Mouse (Mus musculus) forebrain, embryonic 11.5 days (tissue): Measurements from ENCODE around the gene Nln. TPM values are rescaled to one million over a fixed set of nuclear protein-coding genes. Genes with fewer than 3 reads are reported as not detected.

Experiments
- ATAC-seq: fragments of 200-750 bp; cut with Nextera tagmentation; replicated peaks from 2 replicates; pipeline ENCODE4 v1.8.0; 2017; ENCODE audit warnings: moderate TSS enrichment; ENCODE audit not compliant: low FRiP score
- DNase-seq: peaks from one replicate; pipeline ENCODE4 v3.0.0-alpha.2; 2017; ENCODE audit warnings: low spot score
- H3K27ac ChIP-seq: fragments of 300-500 bp; sonication (generic); 2 replicates; pipeline ENCODE4 v1.5.1; 2014; ENCODE audit warnings: low read depth, low read length
- H3K27me3 ChIP-seq: fragments of 300-500 bp; sonication (generic); 2 replicates; pipeline ENCODE4 v1.6.1; 2014; ENCODE audit warnings: mild to moderate bottlenecking, low read length, mixed read lengths; ENCODE audit not compliant: control insufficient read depth, insufficient read depth
- H3K36me3 ChIP-seq: fragments of 300-500 bp; sonication (generic); 2 replicates; pipeline ENCODE4 v1.6.1; 2014; ENCODE audit warnings: mild to moderate bottlenecking, low read length, moderate library complexity, mixed read lengths; ENCODE audit not compliant: control insufficient read depth, insufficient read depth
- H3K4me1 ChIP-seq: fragments of 300-500 bp; sonication (generic); replicated peaks from 2 replicates; pipeline ENCODE4 v1.6.1; 2014; ENCODE audit warnings: low read length, mixed read lengths; ENCODE audit not compliant: control insufficient read depth, insufficient read depth
- H3K4me2 ChIP-seq: fragments of 300-500 bp; sonication (generic); 2 replicates; pipeline ENCODE4 v1.6.1; 2014; ENCODE audit warnings: low read depth, mild to moderate bottlenecking, low read length, moderate library complexity, mixed read lengths; ENCODE audit not compliant: severe bottlenecking
- H3K4me3 ChIP-seq: fragments of 300-500 bp; sonication (generic); 2 replicates; pipeline ENCODE4 v1.5.1; 2014; ENCODE audit warnings: low read depth, low read length
- H3K9ac ChIP-seq: fragments of 300-500 bp; sonication (generic); 2 replicates; pipeline ENCODE4 v1.6.1; 2014; ENCODE audit warnings: low read length
- H3K9me3 ChIP-seq: fragments of 300-500 bp; sonication (generic); 2 replicates; pipeline ENCODE4 v1.6.1; 2016; ENCODE audit warnings: low read length, mixed read lengths; ENCODE audit not compliant: control insufficient read depth
- WGBS: fragments of 180-500 bp; shearing (Covaris S2); extraction: QIAGEN DNeasy Blood & Tissue Kit; methylation state at CpG from one replicate; pipeline ENCODE4 v1.1.7; 2014; 5-methylcytosine and 5-hydroxymethylcytosine counted together
- polyA plus RNA-seq: library from polyadenylated mRNA; unstranded; fragments of >200 nt; fragmentation: Nextera tagmentation; extraction: Ambion mirVana; gene quantifications from 2 replicates; pipeline ENCODE4 v1.2.1, GENCODE M21; 2014

Nln gene
- polyA plus RNA-seq, 1 experiment from 2014 or later, result 21.1 TPM

GRCm38 (mm10) chr13:104042738-104043137, 66.7 kb downstream of the Nln start:
- Histone ChIP-seq H3K9ac (no peak overlapping the region), H3K9me3 (no peaks in the 10 kb centered on the region), H3K27me3 (no peaks in the 10 kb centered on the region), H3K4me3 (no peak overlapping the region), H3K36me3 (no peaks in the 10 kb centered on the region), H3K4me1 (no peaks in the 10 kb centered on the region), H3K4me2 (no peak overlapping the region), H3K27ac (no peak overlapping the region)
- WGBS, result 94% methylated on average over 8 of the region's 8 CpGs
- DNase-seq (no peak), ATAC-seq (no peak)

GRCm38 (mm10) chr13:104041481-104041880, 67.9 kb downstream of the Nln start:
- H3K4me2 ChIP-seq, result no peak overlapping the region
- no peak for ATAC-seq
- 88% methylated on average over 7 of the region's 7 CpGs for WGBS

GRCm38 (mm10) chr13:104040950-104041349, 68.5 kb downstream of the Nln start:
- H3K9ac ChIP-seq, result no peak overlapping the region
- ATAC-seq, result no peak
- H3K4me1 ChIP-seq, result peaks cover 2% of the 10 kb centered on the region; the same call in 1 of the 2 replicates
- no peak overlapping the region for H3K4me3 ChIP-seq
- whole genome bisulfite sequencing, result 89% methylated on average over 4 of the region's 4 CpGs
- H3K36me3 ChIP-seq, result no peaks in the 10 kb centered on the region
- H3K27me3 ChIP-seq, result no peaks in the 10 kb centered on the region
- no peaks in the 10 kb centered on the region for H3K9me3 ChIP-seq
- no peak for DNase-seq
- no peak overlapping the region for H3K4me2 ChIP-seq
- no peak overlapping the region for H3K27ac ChIP-seq

More at GRCm38 (mm10) chr13:104041481-104041880, 67.9 kb downstream of the Nln start:
- H3K36me3 ChIP-seq, result no peaks in the 10 kb centered on the region
- DNase-seq, result no peak
- H3K9ac ChIP-seq, result no peak overlapping the region
- H3K9me3 ChIP-seq, result no peaks in the 10 kb centered on the region
- no peaks in the 10 kb centered on the region for H3K27me3 ChIP-seq
- H3K4me1 ChIP-seq, result peaks cover under 1% of the 10 kb centered on the region; the same call in 1 of the 2 replicates
- no peak overlapping the region for H3K27ac ChIP-seq
- H3K4me3 ChIP-seq, result no peak overlapping the region

DNA sequence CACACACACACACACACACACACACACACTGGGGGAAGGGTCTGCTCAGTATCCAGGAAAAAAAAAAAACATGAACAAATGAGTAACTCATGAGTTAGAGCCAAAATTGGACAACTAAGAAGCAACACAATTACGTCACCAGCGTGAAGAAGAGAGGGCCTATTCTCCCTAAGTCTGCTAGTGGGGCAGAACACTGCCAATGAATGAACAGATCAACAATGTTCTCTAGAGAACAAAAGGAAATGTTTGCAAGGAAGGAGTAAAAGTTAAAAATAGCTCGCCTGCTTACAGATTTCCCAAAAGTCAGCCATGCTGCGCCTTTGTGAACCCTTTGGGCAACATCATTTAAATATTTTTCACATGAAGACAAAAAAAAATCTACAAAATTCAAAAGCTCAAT, 69.6 kb downstream of the Nln start:
- Histone ChIP-seq H3K4me2 (no peak overlapping the region), H3K9me3 (no peaks in the 10 kb centered on the region), H3K4me1 (peaks cover 2% of the 10 kb centered on the region; the same call in 1 of the 2 replicates), H3K27me3 (no peaks in the 10 kb centered on the region), H3K27ac (no peak overlapping the region), H3K36me3 (no peaks in the 10 kb centered on the region), H3K4me3 (no peak overlapping the region), H3K9ac (no peak overlapping the region)
- DNase-seq (no peak), ATAC-seq (no peak)
- 74% methylated on average over 4 of the region's 4 CpGs for WGBS

GRCm38 (mm10) chr13:104038891-104039290, 70.5 kb downstream of the Nln start:
- WGBS, result 92% methylated on average over 7 of the region's 7 CpGs
- peaks cover 2% of the 10 kb centered on the region; the same call in 1 of the 2 replicates for H3K4me1 ChIP-seq
- ATAC-seq, result no peak

GRCm38 (mm10) chr13:104038358-104038757, 71.1 kb downstream of the Nln start:
- Histone ChIP-seq H3K4me1 (peaks cover 2% of the 10 kb centered on the region; the same call in 1 of the 2 replicates), H3K27ac (no peak overlapping the region), H3K9ac (no peak overlapping the region), H3K4me3 (no peak overlapping the region), H3K9me3 (no peaks in the 10 kb centered on the region), H3K27me3 (no peaks in the 10 kb centered on the region), H3K36me3 (no peaks in the 10 kb centered on the region), H3K4me2 (no peak overlapping the region)
- 79% methylated on average over 7 of the region's 7 CpGs for WGBS
- no peak; the same call in 1 of the 2 replicates for ATAC-seq
- DNase-seq, result no peak

More at GRCm38 (mm10) chr13:104038891-104039290, 70.5 kb downstream of the Nln start:
- Histone ChIP-seq H3K4me3 (no peak overlapping the region), H3K9ac (no peak overlapping the region), H3K9me3 (no peaks in the 10 kb centered on the region), H3K36me3 (no peaks in the 10 kb centered on the region), H3K27ac (no peak overlapping the region), H3K27me3 (no peaks in the 10 kb centered on the region), H3K4me2 (no peak overlapping the region)
- DNase-seq, result no peak

DNA sequence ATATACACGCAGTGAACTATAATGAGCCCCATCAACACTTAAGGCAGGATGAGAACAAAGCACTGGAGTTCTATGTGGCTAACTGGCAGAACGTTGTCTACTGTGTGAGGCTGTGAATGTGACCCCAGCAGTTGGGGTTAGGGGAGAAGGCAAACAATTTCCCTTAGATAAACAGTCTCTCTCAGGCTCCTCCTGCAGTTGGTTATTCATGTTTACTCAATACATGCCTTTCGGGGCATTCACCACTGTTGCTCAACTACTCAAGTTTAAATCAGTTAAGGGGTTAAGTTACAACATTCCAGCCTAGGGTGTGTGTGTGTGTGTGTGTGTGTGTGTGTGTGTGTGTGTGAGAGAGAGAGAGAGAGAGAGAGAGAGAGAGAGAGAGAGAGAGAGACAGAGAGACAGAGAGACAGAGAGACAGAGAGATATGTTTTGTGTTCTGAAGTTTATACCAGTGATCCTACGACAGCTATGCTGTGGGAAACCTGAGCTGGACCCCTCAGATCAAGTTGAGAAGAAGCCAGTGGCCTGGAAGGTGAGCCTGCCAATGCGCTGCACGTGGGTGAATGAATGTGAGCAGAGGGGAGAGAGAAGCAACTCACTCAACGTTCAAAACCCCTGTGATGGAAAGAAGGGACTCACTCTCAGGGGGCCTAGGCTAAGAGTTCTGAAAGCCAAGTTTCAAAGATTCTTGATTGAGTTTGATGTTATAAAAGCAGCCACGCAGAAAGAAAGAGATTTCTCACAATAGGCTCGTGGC, 71.7 kb downstream of the Nln start:
- Histone ChIP-seq H3K9me3 (no peaks in the 10 kb centered on the region), H3K36me3 (no peaks in the 10 kb centered on the region), H3K4me2 (no peak overlapping the region), H3K27ac (no peak overlapping the region), H3K27me3 (no peaks in the 10 kb centered on the region), H3K4me3 (no peak overlapping the region), H3K9ac (no peak overlapping the region), H3K4me1 (peaks cover 2% of the 10 kb centered on the region; the same call in 1 of the 2 replicates)
- 74% methylated on average over 9 of the region's 9 CpGs for WGBS
- no peak for ATAC-seq
- no peak for DNase-seq

- no peak overlapping the region for H3K4me2 ChIP-seq
- WGBS, result 80% methylated on average over 23 of the region's 23 CpGs
- H3K4me3 ChIP-seq, result no peak overlapping the region
- H3K4me1 ChIP-seq, result peaks cover 2% of the 10 kb centered on the region; the same call in 1 of the 2 replicates
- H3K9me3 ChIP-seq, result no peaks in the 10 kb centered on the region
- no peak overlapping the region for H3K9ac ChIP-seq
- H3K27me3 ChIP-seq, result no peaks in the 10 kb centered on the region
- no peaks in the 10 kb centered on the region for H3K36me3 ChIP-seq
- ATAC-seq (no peak), DNase-seq (no peak)
- no peak overlapping the region for H3K27ac ChIP-seq
These were observed 72.7 kb downstream of the Nln start for GRCm38 (mm10) chr13:104036494-104037290.
